Mouse (Mus musculus) spleen, adult 2 months (tissue): Measurements from ENCODE around the gene Mterf2.

Source experiments
- CTCF ChIP-seq: fragments of 200-500 bp; IDR thresholded peaks from 2 replicates; pipeline ENCODE4 v1.5.1; 2011; ENCODE audit warnings: mild to moderate bottlenecking, inconsistent platforms; ENCODE audit not compliant: insufficient read depth, insufficient read length, insufficient replicate concordance; ENCODE audit errors: extremely low read depth
- POLR2A ChIP-seq: fragments of 200-500 bp; IDR thresholded peaks from 2 replicates; pipeline ENCODE4 v1.6.1; 2011; ENCODE audit warnings: low read depth, low read length, inconsistent platforms

DNA sequence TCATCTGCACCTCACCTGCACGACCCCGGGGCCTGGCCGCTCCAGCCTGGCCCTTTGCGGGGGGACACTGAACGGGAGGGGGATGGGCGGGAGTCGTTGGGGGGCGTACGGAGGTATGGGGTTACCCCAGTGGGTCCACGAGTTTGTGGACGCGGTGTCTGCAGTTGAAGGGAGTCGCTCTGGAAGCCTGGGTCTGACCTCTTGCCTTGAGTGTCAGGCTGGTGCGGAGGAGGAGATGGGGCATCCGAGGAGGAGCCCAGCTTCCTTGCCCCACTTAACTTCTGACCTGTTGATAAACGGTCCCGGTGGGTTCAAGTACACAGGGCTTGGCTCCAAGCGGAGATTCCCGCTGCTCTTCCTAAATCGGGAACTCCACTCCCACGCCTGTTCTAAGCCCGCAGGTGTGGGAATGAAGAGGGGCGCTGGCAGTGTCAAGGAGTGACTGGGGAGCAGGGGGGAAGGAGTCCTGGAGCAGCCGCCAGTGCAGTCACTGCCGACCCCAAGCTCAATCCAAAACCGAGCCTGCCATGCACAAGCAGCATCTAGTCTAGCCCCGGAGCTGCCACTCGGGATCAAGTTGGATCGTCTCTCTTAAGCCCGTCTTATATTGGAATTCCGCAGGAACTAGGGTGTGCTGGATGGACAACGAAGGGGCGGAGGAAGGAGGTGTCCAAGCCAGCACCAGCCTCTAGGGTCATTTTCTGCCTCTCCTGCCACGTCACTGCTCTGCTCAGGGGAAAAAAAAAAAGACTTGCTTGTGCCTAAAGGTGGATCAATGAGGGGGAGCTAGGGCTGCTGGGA, 24.5 kb downstream of the Mterf2 start:
- TF ChIP-seq CTCF (no peak), POLR2A (no peak)
